Mouse (Mus musculus): ENCODE results near the gene Egr4. TPM values are rescaled to one million over a fixed set of nuclear protein-coding genes. Genes with fewer than 3 reads are reported as not detected.

The Egr4 gene
- total RNA-seq (2022) = 10 to 100 TPM; 19.1 to 29.4 (median 26.6) TPM

- peak; percentile 79 to 95 for DNase-seq (ENCODE audit: low spot score in 2 of 2)
These were observed at the start of gene Egr4 for GRCm38 (mm10) chr6:85513531-85513910. Gene Egr4, minus strand, starts transcription at chr6:85513589.

- no peak for DNase-seq (ENCODE audit: low spot score in 2 of 2)
These were observed 49.0 kb upstream of the Egr4 start for GRCm38 (mm10) chr6:85562374-85562773.

GRCm38 (mm10) chr6:85547642-85548041, 34.3 kb upstream of the Egr4 start:
- DNase-seq (ENCODE audit: low spot score in 2 of 2) = no peak

- peak; percentile 18 to 45 for DNase-seq (ENCODE audit: low spot score in 2 of 2)
These were observed 31.0 kb upstream of the Egr4 start for GRCm38 (mm10) chr6:85544251-85544881.

- DNase-seq (ENCODE audit: low spot score in 2 of 2) = no peak
These were observed 30.2 kb upstream of the Egr4 start for GRCm38 (mm10) chr6:85543351-85544175.

- peak in 1 of 2 experiments; percentile 63 for DNase-seq (ENCODE audit: low spot score in 2 of 2)
These were observed 9.4 kb upstream of the Egr4 start for GRCm38 (mm10) chr6:85522825-85523224.

GRCm38 (mm10) chr6:85522026-85522425, 8.6 kb upstream of the Egr4 start:
- no peak for DNase-seq (ENCODE audit: low spot score in 2 of 2)

- no peak for DNase-seq (ENCODE audit: low spot score in 2 of 2)
These were observed 4.8 kb upstream of the Egr4 start for GRCm38 (mm10) chr6:85518091-85518693.

GRCm38 (mm10) chr6:85515941-85516340, 2.6 kb upstream of the Egr4 start:
- DNase-seq (ENCODE audit: low spot score in 2 of 2) = no peak

- DNase-seq (ENCODE audit: low spot score in 2 of 2) = peak in 1 of 2 experiments; percentile 53
These were observed 535 bp downstream of the Egr4 start for GRCm38 (mm10) chr6:85512577-85513530.

- DNase-seq (ENCODE audit: low spot score in 2 of 2) = no peak
These were observed 1.3 kb downstream of the Egr4 start for GRCm38 (mm10) chr6:85512056-85512440.

- peak in 1 of 2 experiments; percentile 42 for DNase-seq (ENCODE audit: low spot score in 2 of 2)
These were observed 1.9 kb downstream of the Egr4 start for GRCm38 (mm10) chr6:85511286-85512055.

- DNase-seq (ENCODE audit: low spot score in 2 of 2) = peak; percentile 54 to 62
These were observed 2.9 kb downstream of the Egr4 start for GRCm38 (mm10) chr6:85510476-85510875.

- DNase-seq (ENCODE audit: low spot score in 2 of 2) = no peak
These were observed 4.8 kb downstream of the Egr4 start for GRCm38 (mm10) chr6:85508602-85509001.

- DNase-seq (ENCODE audit: low spot score in 2 of 2) = no peak
These were observed 8.5 kb downstream of the Egr4 start for GRCm38 (mm10) chr6:85504908-85505307.

- DNase-seq (ENCODE audit: low spot score in 2 of 2) = peak in 1 of 2 experiments; percentile 76
These were observed 10.5 kb downstream of the Egr4 start, which contains the start of gene Fbxo41 for GRCm38 (mm10) chr6:85502911-85503250. Gene Fbxo41, minus strand, starts transcription at chr6:85502994.

- peak in 1 of 2 experiments; percentile 60 for DNase-seq (ENCODE audit: low spot score in 2 of 2)
These were observed 11.1 kb downstream of the Egr4 start for GRCm38 (mm10) chr6:85502103-85502910.

- no peak for DNase-seq (ENCODE audit: low spot score in 2 of 2)
These were observed 11.8 kb downstream of the Egr4 start for GRCm38 (mm10) chr6:85501571-85502102.

GRCm38 (mm10) chr6:85500416-85500815, 13.0 kb downstream of the Egr4 start:
- no peak for DNase-seq (ENCODE audit: low spot score in 2 of 2)

All from left cerebral cortex, adult 8-10 months (tissue).